Mouse (Mus musculus) mesoderm, embryonic 11.5 days (tissue): ENCODE data around the gene A030003K21Rik.
"Not testable (repeated sequence)": the region's sequence is repeated elsewhere in the genome, so short reads cannot be mapped to it uniquely, and the experiment has no call there.

Experiments
- DNase-seq: peaks from one replicate; pipeline ENCODE4 v3.0.0-alpha.2; 2012; ENCODE audit warnings: low read depth, low spot score

The A030003K21Rik gene

DNA sequence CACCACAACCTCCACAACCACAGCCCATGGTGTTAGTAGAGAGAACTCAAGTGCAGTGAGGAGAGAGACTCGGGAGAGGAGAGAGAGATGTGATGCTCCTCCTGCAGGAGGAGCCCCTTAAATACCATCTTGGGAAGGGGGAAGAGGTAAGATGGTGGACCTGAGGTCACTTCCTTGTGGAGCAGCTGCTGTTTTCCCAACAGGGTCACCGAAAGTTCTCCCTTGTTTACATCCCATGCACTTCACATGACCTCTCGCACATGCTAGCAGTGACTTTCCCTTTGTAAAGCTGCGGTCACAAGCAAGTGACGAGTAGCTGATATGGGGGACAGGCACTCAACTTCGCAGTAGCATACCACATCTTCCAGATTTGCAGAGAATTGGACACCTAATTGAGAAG is at the start of gene A030003K21Rik:
Gene A030003K21Rik, minus strand, starts transcription at position 94 of the 400 bp plus-strand sequence.
- DNase-seq = not testable (repeated sequence)

DNA sequence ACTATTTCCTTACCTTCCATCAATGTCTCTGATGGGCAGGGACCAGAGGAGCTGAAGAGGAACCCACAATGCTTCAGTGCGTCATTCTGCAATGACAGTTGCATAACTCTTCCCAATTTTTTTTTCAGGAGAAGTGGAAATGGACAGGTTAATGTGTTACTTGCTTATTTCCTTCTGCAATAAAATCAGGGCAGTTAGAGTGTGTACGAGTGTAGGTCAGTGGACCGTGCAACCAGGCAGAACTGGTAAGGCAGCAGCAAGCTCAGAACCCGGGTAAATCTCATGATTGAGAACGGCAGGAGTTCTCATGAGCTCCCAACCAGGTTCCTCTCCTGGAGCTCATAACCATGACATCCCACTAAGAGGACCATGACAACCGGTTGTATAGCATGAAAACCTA is 48.9 kb upstream of the A030003K21Rik start:
- DNase-seq = no peak

- no peak for DNase-seq
Observed at GRCm38 (mm10) chr1:82991596-82991995, 48.4 kb upstream of the A030003K21Rik start.

DNA sequence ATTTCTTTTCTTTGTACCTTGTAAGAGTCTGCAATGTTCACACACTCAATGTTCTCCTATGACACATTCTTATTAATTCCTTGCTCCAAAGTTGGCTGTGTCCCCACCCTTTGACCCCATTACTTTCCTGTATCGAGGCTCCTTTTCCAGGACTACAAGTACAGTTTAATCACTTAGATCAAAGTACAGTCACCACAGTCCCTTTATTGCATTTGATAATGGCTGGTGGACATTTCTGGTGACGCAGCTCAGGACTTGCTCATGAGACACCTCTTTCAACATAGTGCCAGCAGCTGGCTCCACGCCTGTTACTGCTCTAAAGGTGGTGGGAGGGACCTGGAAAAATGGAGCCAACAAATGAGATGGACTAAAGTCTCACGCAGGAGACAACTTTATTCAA is 47.9 kb upstream of the A030003K21Rik start:
- DNase-seq = no peak

DNA sequence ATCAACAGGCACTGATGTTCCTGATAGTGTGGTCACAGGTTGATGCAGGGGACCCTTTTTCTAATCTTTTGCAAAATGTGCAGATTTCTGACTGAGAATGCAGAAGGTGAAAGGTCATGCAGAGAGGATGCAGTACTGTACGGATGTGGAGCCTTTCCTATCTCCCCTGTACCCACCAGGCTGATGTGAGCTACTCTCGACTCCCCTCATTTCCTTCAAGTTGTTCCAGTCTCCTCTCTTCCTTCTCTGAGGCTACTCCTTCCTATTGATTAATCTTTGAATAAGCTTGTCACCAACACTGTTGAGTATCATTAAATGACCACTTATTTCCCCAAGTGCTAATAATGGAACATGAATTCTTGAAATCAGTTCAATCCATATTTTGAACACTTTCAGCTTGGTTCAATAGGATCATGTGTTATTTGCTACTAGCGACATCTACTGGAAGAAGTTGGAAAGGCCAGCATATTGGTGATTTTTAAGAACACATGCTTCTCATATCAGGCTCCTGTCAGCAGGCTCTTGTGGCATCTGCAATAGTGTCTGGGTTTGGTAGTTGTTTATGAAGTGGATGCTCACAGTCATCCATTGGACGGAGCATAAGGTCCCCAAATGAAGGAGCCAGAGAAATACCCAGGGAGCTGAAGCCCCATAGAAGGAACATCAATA is 44.5 kb upstream of the A030003K21Rik start:
- DNase-seq = peak; percentile 76

DNA sequence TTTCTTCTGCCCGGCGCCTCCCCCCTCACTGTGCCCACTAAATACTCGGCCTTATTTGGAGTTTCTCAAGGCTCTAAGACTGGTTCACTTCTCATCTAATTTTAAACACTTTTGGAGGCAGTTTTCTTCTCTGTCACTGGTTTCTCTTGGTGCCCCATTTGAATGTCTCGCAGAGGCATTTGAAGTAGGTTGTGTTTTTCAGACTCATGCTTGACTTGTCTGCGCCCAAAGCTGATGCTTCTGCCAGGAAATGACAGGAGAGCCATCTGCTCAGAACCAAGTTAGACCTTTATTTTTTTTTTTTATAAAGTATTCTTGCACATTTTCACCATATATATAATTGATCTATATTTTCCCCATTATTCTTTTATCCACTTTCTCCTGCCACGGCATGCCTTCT is 43.5 kb upstream of the A030003K21Rik start:
- no peak for DNase-seq

DNA sequence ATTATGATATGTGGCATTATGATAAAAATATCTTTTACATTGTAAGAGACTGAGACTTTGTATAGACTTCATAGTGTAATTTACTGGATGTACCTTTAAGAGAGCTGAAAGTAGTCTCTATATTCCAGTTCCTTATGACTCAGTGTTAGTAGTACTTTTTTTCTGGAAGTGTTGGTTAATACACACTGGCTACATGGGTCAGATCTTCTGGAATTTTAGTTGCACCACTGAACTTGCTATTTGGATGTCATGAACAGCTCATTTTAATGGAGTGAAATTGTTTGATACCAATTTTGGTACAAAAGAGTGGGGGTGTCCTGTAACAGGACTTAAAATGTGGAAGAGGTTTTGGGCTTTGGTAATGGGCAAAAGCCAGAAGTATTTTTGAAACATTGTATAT is 34.7 kb upstream of the A030003K21Rik start:
- DNase-seq = no peak

DNA sequence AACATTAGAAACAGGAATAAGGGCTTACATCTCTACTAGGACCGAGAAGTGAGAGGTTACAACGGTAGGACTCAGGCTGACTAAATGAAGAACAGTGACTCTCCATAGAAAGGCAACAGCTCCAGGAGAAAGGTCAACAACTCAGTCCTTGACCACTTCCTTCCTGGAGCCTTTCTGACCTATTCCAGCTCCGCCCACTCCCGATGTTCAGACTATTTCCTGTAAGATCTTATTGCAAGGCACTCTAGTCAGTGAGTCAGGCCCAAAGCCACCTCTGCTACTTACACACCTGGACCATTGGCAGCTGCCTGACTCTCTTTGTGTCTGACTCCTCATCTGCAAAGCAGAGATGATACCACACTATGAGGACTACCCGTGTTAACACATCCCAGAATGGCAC is 32.6 kb upstream of the A030003K21Rik start:
- DNase-seq = no peak

DNA sequence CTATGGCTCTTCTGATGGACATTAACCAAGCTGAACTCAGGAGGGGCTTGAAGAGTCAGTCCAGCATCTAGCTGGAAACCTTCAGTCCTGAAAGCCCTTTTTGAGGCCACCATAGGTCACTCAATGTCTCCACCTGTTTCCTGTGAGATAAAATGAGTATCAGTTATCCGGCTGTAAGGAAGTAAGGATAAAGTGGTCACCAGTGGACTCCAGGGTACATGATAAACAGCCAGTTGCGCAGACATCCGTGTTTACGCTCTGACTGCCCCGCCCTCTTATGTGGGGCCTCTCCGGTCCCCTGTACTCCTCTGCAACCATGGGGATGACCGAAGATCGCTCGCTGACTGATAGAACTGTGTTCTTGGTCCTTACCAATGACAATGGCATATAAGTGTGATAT is 31.2 kb upstream of the A030003K21Rik start:
- DNase-seq = no peak

DNA sequence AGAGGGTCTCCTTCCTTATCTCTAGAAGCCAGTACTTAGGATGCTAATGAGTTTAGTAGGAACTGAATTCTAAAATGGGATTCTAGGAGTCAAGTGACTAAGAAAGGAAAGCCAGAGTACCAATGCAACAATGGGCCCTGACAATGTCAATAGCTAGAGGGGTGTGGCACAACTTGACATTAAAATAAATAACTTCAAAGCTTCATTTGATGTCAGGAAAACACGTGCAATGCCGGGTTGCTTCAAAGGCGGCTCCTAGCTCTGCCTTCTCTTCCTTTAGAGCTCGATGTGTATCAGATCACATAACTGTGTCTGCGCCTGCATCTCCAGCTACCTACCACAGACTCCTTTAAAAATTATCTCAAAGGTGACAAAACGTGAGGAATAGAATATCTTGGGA is 30.7 kb upstream of the A030003K21Rik start:
- no peak for DNase-seq

- DNase-seq = no peak
Observed at GRCm38 (mm10) chr1:82973244-82973643, 30.1 kb upstream of the A030003K21Rik start.

DNA sequence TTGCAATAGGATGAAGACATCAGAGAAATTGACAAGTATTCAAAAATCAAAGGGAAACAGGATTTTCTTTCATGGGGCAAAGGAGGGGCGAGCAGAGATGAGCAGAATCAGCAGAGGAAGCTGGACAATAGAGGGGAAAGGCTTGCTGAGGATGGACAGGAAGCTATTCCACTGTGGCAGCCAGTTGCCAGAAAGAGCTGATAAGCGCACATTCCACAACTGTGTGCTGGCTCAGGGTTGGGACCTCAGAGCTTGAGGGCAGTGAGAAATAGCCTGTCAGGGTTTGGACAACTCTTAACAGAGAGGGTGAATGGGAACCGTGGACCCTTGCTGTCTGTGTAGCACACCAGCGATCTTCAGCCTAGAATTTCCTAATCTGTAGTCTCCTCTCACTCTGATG is 28.9 kb upstream of the A030003K21Rik start:
- peak; percentile 14 for DNase-seq

DNA sequence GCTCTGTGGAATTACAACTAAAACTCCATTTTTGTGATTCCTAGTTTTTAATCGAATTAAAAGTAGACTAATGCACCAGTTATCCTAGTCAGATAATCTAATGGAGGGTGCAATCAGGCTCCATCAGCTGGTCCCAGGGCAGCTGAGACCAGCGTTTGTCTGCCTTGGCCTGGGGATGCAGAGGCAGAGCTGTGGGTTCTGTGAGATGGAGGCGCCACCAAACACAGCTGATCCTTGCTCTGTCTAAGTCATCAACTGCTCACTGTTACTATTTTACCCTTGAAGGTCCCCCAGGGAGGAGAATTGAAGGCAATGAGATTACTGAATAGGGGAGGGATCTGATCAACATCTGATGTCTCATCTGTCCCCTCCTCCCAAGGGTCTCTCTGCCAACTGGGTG is 23.2 kb upstream of the A030003K21Rik start:
- DNase-seq = peak; percentile 12

DNA sequence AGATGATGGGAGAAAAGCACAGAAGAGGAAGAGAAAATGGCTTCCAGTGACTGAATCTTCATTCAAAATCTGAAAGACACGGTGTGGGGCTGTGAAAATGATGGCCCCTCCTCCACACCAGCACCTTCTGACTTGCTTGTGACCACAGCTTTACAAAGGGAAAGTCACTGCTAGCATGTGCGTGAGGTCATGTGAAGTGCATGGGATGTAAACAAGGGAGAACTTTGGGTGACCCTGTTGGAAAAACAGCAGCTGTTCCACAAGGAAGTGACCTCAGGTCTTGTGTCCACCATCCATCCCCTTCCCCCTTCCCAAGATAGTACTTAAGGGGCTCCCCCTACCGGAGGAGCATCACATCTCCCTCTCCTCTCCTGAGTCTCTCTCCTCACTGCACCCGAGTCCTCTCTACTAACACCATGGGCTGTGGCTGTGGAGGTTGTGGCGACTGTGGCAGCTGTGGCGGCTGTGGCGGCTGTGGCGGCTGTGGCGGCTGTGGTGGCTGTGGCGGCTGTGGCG is 16.7 kb upstream of the A030003K21Rik start, which contains the start of gene Gm47955:
Gene Gm47955, plus strand, starts transcription at position 417 of the 516 bp plus-strand sequence.
- no peak for DNase-seq

DNA sequence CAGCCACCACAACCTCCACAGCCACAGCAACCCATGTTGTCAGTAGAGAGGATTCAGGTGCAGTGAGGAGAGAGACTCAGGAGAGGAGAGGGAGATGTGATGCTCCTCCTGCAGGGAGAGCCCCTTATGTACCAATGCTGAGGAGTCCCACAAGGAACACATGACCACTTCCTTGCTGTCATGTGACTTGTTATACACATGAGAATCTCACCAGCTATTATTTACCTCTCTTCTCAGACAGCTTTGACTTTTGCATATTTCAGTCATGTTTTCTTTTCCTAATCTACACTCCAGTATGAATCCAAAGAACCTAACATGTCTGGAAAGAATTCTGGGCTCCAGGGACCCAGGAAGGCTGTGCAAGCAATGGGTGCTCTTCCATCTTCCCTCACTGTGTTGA is 12.7 kb upstream of the A030003K21Rik start, which contains the start of gene Gm7544:
Gene Gm7544, minus strand, starts transcription at position 101 of the 400 bp plus-strand sequence.
- not testable (repeated sequence) for DNase-seq

DNA sequence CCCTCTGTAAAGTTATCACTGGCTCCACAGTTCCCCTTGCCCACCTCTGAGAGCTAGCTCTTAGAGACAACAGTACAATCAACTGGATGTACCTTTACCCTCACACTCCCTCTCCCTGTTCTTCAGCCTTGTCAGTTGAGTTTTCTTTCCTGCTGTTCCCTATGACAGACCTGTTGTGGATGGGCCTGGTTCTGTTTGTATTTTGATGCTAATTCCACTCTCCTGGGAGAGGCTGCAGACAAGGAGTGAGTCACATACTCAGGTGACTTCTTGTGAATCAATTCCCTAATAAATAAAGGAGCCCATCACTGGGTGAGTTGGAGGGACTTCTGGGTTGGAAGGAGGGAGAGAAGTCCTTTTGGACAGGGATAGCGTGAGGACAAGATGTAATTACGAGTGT is 5.4 kb upstream of the A030003K21Rik start:
- no peak for DNase-seq

GRCm38 (mm10) chr1:82946029-82946428 is 2.8 kb upstream of the A030003K21Rik start:
- not testable (repeated sequence) for DNase-seq

DNA sequence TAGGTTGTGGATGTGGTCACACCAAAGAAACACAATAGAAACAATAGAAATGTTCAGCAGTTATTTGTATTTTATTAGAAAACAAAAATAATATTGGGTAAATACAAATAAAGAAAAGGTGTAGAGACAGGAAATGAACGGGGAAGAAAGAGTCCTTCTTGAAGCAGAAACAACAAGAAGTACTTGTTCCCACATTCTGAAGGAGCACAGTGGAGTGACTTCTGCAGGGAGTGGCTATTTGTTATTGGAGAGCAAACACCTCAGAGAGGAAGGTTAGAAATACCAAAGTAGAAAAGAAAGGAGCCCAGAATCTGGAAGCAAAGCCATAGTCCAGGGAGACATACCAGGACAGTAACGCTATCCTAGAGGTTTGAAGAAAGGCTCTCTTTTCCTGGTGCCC is 683 bp downstream of the A030003K21Rik start:
- not testable (repeated sequence) for DNase-seq

GRCm38 (mm10) chr1:82938666-82939065 is 4.5 kb downstream of the A030003K21Rik start:
- no peak for DNase-seq

- not testable (repeated sequence) for DNase-seq
Observed at GRCm38 (mm10) chr1:82931326-82931725, 11.9 kb downstream of the A030003K21Rik start, which contains the start of gene Gm6217. TSS of gene Gm6217 (minus strand) at chr1:82931399.

DNA sequence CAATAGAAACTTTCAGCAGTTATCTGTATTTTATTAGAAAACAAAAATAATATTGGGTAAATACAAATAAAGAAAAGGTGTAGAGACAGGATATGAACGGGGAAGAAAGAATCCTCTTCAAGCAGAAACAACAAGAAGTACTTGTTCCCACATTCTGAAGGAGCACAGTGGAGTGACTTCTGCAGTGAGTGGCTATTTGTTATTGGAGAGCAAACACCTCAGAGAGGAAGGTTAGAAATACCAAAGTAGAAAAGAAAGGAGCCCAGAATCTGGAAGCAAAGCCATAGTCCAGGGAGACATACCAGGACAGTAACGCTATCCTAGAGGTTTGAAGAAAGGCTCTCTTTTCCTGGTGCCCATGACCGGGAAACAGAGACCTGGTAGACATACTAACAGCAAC is 12.6 kb downstream of the A030003K21Rik start:
- not testable (repeated sequence) for DNase-seq

DNA sequence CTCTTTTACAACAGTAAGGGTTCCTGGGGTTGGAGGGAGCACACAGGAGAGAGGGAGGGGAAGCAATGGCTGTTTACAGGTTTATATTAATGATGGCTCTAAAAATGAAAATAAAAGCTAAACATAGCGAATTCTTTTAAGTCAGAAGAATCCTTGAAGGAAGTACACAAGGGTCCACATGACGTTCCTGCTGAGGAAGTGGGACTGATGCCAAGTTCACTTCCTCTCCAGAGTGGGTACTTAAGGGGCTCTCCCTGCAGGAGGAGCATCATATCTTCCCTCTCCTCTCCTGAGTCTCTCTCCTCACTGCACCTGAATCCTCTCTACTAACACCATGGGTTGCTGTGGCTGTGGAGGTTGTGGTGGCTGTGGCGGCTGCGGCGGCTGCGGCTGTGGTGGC is 18.5 kb downstream of the A030003K21Rik start, which contains the start of gene A030014E15Rik:
Gene A030014E15Rik, plus strand, starts transcription at position 268 of the 400 bp plus-strand sequence.
- no peak for DNase-seq

- DNase-seq = not testable (repeated sequence)
Observed at GRCm38 (mm10) chr1:82913434-82913833, 29.8 kb downstream of the A030003K21Rik start.
